Mouse (Mus musculus): Measurements from ENCODE around the gene Slc34a2.

The Slc34a2 gene

GRCm38 (mm10) chr5:53037781-53038180 is at the start of gene Slc34a2:
Slc34a2 (plus strand) TSS chr5:53038081.
- no peak for DNase-seq (ENCODE audit: low spot score)

GRCm38 (mm10) chr5:52990687-52991341 is 47.1 kb upstream of the Slc34a2 start:
- DNase-seq (ENCODE audit: low spot score): peak; percentile 72

- peak; percentile 41 for DNase-seq (ENCODE audit: low spot score)
Measured at GRCm38 (mm10) chr5:52992210-52992897, 45.5 kb upstream of the Slc34a2 start.

GRCm38 (mm10) chr5:52993490-52994282 is 44.2 kb upstream of the Slc34a2 start:
- no peak for DNase-seq (ENCODE audit: low spot score)

GRCm38 (mm10) chr5:52995461-52995860 is 42.4 kb upstream of the Slc34a2 start:
- no peak for DNase-seq (ENCODE audit: low spot score)

- no peak for DNase-seq (ENCODE audit: low spot score)
Measured at GRCm38 (mm10) chr5:52996145-52996544, 41.7 kb upstream of the Slc34a2 start.

- no peak for DNase-seq (ENCODE audit: low spot score)
Measured at GRCm38 (mm10) chr5:52996601-52997000, 41.3 kb upstream of the Slc34a2 start.

GRCm38 (mm10) chr5:52997032-52997431 is 40.8 kb upstream of the Slc34a2 start:
- no peak for DNase-seq (ENCODE audit: low spot score)

GRCm38 (mm10) chr5:52998097-52998760 is 39.7 kb upstream of the Slc34a2 start:
- peak; percentile 37 for DNase-seq (ENCODE audit: low spot score)

GRCm38 (mm10) chr5:53000169-53000872 is 37.6 kb upstream of the Slc34a2 start:
- no peak for DNase-seq (ENCODE audit: low spot score)

GRCm38 (mm10) chr5:53002599-53003203 is 35.2 kb upstream of the Slc34a2 start:
- no peak for DNase-seq (ENCODE audit: low spot score)

- no peak for DNase-seq (ENCODE audit: low spot score)
Measured at GRCm38 (mm10) chr5:53003495-53003894, 34.4 kb upstream of the Slc34a2 start.

GRCm38 (mm10) chr5:53003981-53004380 is 33.9 kb upstream of the Slc34a2 start:
- no peak for DNase-seq (ENCODE audit: low spot score)

- DNase-seq (ENCODE audit: low spot score): no peak
Measured at GRCm38 (mm10) chr5:53009027-53009769, 28.7 kb upstream of the Slc34a2 start.

- no peak for DNase-seq (ENCODE audit: low spot score)
Measured at GRCm38 (mm10) chr5:53009770-53010133, 28.1 kb upstream of the Slc34a2 start.

GRCm38 (mm10) chr5:53011327-53011726 is 26.6 kb upstream of the Slc34a2 start:
- DNase-seq (ENCODE audit: low spot score): no peak

GRCm38 (mm10) chr5:53016606-53017005 is 21.3 kb upstream of the Slc34a2 start:
- no peak for DNase-seq (ENCODE audit: low spot score)

GRCm38 (mm10) chr5:53018316-53018715 is 19.6 kb upstream of the Slc34a2 start:
- DNase-seq (ENCODE audit: low spot score): no peak

- no peak for DNase-seq (ENCODE audit: low spot score)
Measured at GRCm38 (mm10) chr5:53023432-53023831, 14.4 kb upstream of the Slc34a2 start.

GRCm38 (mm10) chr5:53023901-53024300 is 14.0 kb upstream of the Slc34a2 start:
- peak; percentile 24 for DNase-seq (ENCODE audit: low spot score)

All from yolk sac, embryonic 10.5 days (tissue).